Mouse (Mus musculus) C2C12 (cell line): ENCODE data around the gene Ccdc194. TPM values are rescaled to one million over a fixed set of nuclear protein-coding genes. Genes with fewer than 3 reads are reported as not detected.

Experiments
- H3K27me3 ChIP-seq: one replicate; pipeline ENCODE4 v1.6.1; 2011; ENCODE audit not compliant: control insufficient read depth, insufficient read depth, insufficient read length
- H3K36me3 ChIP-seq: one replicate; pipeline ENCODE4 v1.6.1; 2011; ENCODE audit not compliant: control insufficient read depth, insufficient read depth
- H3K4me3 ChIP-seq: one replicate; pipeline ENCODE4 v1.5.1; 2011; ENCODE audit warnings: mild to moderate bottlenecking, control low read depth; ENCODE audit not compliant: poor library complexity, insufficient read depth, severe bottlenecking
- H3K79me2 ChIP-seq: one replicate; pipeline ENCODE4 v1.6.1; 2011; ENCODE audit not compliant: control insufficient read depth, insufficient read depth
- H3K79me3 ChIP-seq: one replicate; pipeline ENCODE4 v1.6.1; 2011; ENCODE audit warnings: low read depth, control low read depth
- H3ac ChIP-seq: one replicate; pipeline ENCODE3; 2011; ENCODE audit warnings: low read depth; ENCODE audit not compliant: control insufficient read depth, insufficient read length
- CEBPB ChIP-seq: IDR thresholded peaks from one replicate; pipeline ENCODE4 v1.6.1; 2011; ENCODE audit warnings: low read depth, mild to moderate bottlenecking, control low read depth, moderate library complexity
- CTCF ChIP-seq: IDR thresholded peaks from one replicate; pipeline ENCODE4 v1.5.1; 2011; ENCODE audit not compliant: control insufficient read depth, insufficient read depth, insufficient read length
- FOSL1 ChIP-seq: IDR thresholded peaks from one replicate; pipeline ENCODE4 v1.8.0; 2011; ENCODE audit warnings: mild to moderate bottlenecking, low read length; ENCODE audit not compliant: poor library complexity, insufficient read depth, severe bottlenecking
- MAX ChIP-seq: IDR thresholded peaks from one replicate; pipeline ENCODE4 v1.6.1; 2011; ENCODE audit warnings: mild to moderate bottlenecking, control low read depth
- MYOD1 ChIP-seq: IDR thresholded peaks from one replicate; pipeline ENCODE4 v1.6.1; 2011; ENCODE audit warnings: low read depth; ENCODE audit not compliant: control insufficient read depth, insufficient read length
- MYOG ChIP-seq: IDR thresholded peaks from one replicate; pipeline ENCODE4 v1.6.1; 2011; ENCODE audit not compliant: control insufficient read depth, insufficient read length; ENCODE audit errors: extremely low read depth
- USF1 ChIP-seq: IDR thresholded peaks from one replicate; pipeline ENCODE4 v1.6.1; 2011; ENCODE audit warnings: low read depth, mild to moderate bottlenecking, control low read depth, moderate library complexity
- polyA plus RNA-seq: library from polyadenylated mRNA; unstranded; fragments of >200 nt; fragmentation: generic; extraction: Trizol; gene quantifications from one replicate; pipeline ENCODE4 v1.2.1, GENCODE M21; 2012; ENCODE audit warnings: missing spikeins

The Ccdc194 gene
- polyA plus RNA-seq, 1 experiment: 0.01 TPM

- Histone ChIP-seq H3K79me3 (peaks cover 15% of the 10 kb centered on the region), H3K36me3 (peaks cover 31% of the 10 kb centered on the region), H3K27me3 (no peaks in the 10 kb centered on the region), H3ac (peak within 1 kb of the TSS; percentile 83), H3K4me3 (peak within 1 kb of the TSS; percentile 68), H3K79me2 (peaks cover 50% of the 10 kb centered on the region)
- TF ChIP-seq CEBPB (no peak), MAX (no peak), CTCF (no peak), USF1 (no peak), MYOD1 (no peak), MYOG (no peak), FOSL1 (no peak)
These were observed 37.6 kb downstream of the Ccdc194 start, which contains the start of gene Gtpbp3 for GRCm38 (mm10) chr8:71487691-71488445. Gene Gtpbp3, plus strand, starts transcription at chr8:71488103.

GRCm38 (mm10) chr8:71486136-71486529 is 39.4 kb downstream of the Ccdc194 start:
- Histone ChIP-seq H3K79me3 (peaks cover 15% of the 10 kb centered on the region), H3ac (no peak overlapping the region), H3K79me2 (peaks cover 50% of the 10 kb centered on the region), H3K4me3 (peak overlapping the region; percentile 59), H3K27me3 (no peaks in the 10 kb centered on the region), H3K36me3 (peaks cover 23% of the 10 kb centered on the region)
- TF ChIP-seq MYOG (no peak), CEBPB (no peak), MAX (no peak), USF1 (no peak), FOSL1 (no peak), MYOD1 (no peak), CTCF (no peak)

GRCm38 (mm10) chr8:71485142-71486135 is 40.1 kb downstream of the Ccdc194 start, which contains the start of gene Ano8:
Gene Ano8, minus strand, starts transcription at chr8:71485963.
- Histone ChIP-seq H3K79me2 (peaks cover 46% of the 10 kb centered on the region), H3K79me3 (peaks cover 15% of the 10 kb centered on the region), H3K4me3 (peak within 1 kb of the TSS; percentile 59), H3K36me3 (peaks cover 19% of the 10 kb centered on the region), H3ac (peak within 1 kb of the TSS; percentile 90), H3K27me3 (no peaks in the 10 kb centered on the region)
- TF ChIP-seq FOSL1 (no peak), MYOG (no peak), MYOD1 (no peak), USF1 (no peak), MAX (no peak), CEBPB (no peak), CTCF (no peak)

DNA sequence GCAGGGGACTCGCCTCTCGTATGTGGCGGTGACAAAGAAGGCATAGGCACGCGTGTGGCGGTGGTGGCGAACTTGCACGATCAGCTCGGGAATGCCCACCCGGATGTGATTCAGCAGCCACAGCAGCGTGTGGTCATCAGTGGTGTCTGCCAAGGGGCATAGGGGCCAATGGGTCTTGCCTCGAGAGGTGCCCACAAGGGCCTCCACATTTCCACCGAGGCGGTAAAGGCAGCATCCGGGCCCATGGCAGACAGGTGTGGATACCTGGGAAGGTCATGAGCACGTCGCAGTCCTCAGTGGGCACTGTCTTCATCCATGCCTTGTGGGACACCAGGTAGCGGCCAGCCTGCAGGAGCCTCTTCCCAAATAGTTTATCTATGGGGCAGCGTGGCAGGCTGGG is 40.8 kb downstream of the Ccdc194 start:
- Histone ChIP-seq H3K79me3 (peaks cover 11% of the 10 kb centered on the region), H3K36me3 (peaks cover 16% of the 10 kb centered on the region), H3K4me3 (peak overlapping the region; percentile 59), H3ac (peak overlapping the region; percentile 21), H3K27me3 (no peaks in the 10 kb centered on the region), H3K79me2 (peaks cover 39% of the 10 kb centered on the region)
- TF ChIP-seq MYOD1: no peak
- no peak for TF ChIP-seq CEBPB
- TF ChIP-seq USF1: no peak
- no peak for TF ChIP-seq FOSL1
- no peak for TF ChIP-seq MAX

- Histone ChIP-seq H3K36me3 (peaks cover 21% of the 10 kb centered on the region), H3ac (no peak overlapping the region), H3K79me3 (peaks cover 5% of the 10 kb centered on the region), H3K4me3 (no peak overlapping the region), H3K79me2 (peaks cover 31% of the 10 kb centered on the region), H3K27me3 (no peaks in the 10 kb centered on the region)
- TF ChIP-seq USF1: no peak
- no peak for TF ChIP-seq FOSL1
- TF ChIP-seq MAX: no peak
- TF ChIP-seq CEBPB: no peak
- no peak for TF ChIP-seq CTCF
- TF ChIP-seq MYOD1: no peak
- TF ChIP-seq MYOG: no peak
These were observed 41.6 kb downstream of the Ccdc194 start for GRCm38 (mm10) chr8:71483932-71484331.
